Mouse (Mus musculus) ZHBTc4 (cell line): ENCODE results near the gene Crebbp.
A peak's percentile ranks its signal among the peaks of the same experiment; 100 is the strongest.

Source experiments
- DNase-seq: peaks from one replicate; pipeline ENCODE4 v3.0.0-alpha.2; 2011; ENCODE audit warnings: low read depth, low spot score

The Crebbp gene

GRCm38 (mm10) chr16:4052601-4053000 lies 161.2 kb downstream of the Crebbp start:
- DNase-seq, result no peak

GRCm38 (mm10) chr16:4045524-4045923 lies 168.3 kb downstream of the Crebbp start:
- no peak for DNase-seq

DNA sequence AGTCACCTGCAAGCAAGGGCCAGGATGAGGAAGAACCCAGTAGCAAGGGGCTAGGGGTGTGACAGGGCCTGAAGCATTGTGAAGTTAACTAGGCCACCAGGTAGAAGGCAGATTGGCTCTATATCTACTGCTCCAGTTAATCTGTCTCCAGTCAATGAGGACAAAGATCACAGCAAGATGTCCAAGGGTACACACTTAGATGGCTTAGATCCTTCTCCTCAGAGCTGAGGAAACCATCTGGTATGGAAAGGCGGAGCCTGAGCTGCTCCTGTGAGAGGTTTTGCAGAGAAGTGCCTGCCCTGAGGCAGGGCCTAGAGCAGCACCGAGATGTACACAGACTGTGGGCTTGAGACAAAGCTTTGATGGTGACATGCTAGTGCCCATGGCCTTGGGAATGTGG lies 169.7 kb downstream of the Crebbp start:
- DNase-seq, result no peak

- DNase-seq, result no peak
Measured at GRCm38 (mm10) chr16:4041646-4042045, 172.2 kb downstream of the Crebbp start.

- no peak for DNase-seq
Measured at GRCm38 (mm10) chr16:4040206-4040605, 173.6 kb downstream of the Crebbp start.

GRCm38 (mm10) chr16:4037690-4038089 lies 176.1 kb downstream of the Crebbp start:
- DNase-seq, result no peak

DNA sequence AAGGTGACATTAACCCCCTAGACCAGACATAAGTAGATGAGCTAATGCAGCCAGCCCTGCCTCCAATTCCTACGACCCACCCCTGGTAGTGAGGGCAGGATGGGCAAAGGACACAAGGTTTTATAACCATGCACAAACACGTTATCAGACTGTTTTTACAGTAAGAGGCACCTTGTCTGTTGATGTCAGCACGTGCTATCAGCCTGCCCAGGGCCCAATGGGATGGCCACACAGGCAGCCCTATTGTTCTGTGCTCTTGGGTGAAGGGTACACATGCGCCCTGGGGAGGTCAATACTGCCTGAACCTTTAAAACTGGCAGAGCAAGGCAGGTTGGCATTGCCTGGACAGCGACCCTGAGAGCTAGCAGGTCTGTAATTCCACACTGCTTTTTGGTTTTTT lies 177.0 kb downstream of the Crebbp start, which contains the start of gene Dnase1:
Gene Dnase1 (plus strand): TSS at position 136 of the 400 bp plus-strand sequence.
- DNase-seq, result no peak

GRCm38 (mm10) chr16:4035575-4035974 lies 178.2 kb downstream of the Crebbp start:
- DNase-seq, result no peak

GRCm38 (mm10) chr16:4034476-4034875 lies 179.3 kb downstream of the Crebbp start:
- DNase-seq, result no peak

- DNase-seq, result no peak
Measured at GRCm38 (mm10) chr16:4033971-4034370, 179.8 kb downstream of the Crebbp start.

GRCm38 (mm10) chr16:4032341-4032748 lies 181.5 kb downstream of the Crebbp start:
- peak; percentile 30 for DNase-seq

DNA sequence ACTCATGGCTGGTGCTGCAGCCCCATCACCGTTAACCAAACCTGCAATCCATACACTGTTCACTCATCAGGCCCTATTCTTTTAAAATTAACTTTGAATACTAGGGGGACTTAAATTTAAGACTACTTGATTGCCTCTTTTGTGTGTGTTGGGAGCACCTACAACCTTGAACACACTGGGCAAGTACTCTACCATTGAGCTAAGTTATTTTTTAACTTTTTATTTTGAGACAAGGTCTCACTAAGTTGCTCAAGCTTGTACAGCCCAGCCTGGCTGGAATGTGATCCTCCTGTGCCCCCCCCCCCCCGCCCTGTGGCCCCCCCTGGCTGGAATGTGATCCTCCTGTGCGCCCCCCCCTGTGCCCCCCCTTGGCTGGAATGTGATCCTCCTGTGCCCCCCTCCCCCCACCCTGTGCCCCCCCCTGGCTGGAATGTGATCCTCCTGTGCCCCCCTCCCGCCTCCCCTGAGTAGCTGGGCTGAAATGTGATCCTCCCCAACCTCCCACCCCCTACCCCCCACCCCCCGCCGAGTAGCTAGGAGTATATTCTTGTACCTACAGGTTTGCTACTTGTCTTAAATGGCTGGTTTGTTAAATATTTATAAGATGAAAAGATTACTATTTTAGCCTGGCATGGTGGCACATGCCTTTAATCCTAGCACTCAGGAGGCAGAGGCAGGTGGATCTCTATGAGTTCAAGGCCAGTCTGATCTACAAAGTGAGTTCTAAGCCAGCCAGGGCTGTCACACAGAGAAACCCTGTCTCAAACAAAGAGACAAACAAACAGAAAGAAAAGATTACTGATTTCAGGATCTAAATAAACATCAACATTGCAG lies 182.1 kb downstream of the Crebbp start:
- DNase-seq, result peak; percentile 58
